Mouse (Mus musculus): Measurements from ENCODE around the gene Atf7ip.
"Not testable (repeated sequence)": the region's sequence is repeated elsewhere in the genome, so short reads cannot be mapped to it uniquely, and the experiment has no call there.

Gene Atf7ip

GRCm38 (mm10) chr6:136505867-136506266 lies at the start of gene Atf7ip:
Gene Atf7ip (plus strand): TSS chr6:136506167.
- DNase-seq, result not testable (repeated sequence)

GRCm38 (mm10) chr6:136456302-136456701 lies 49.7 kb upstream of the Atf7ip start:
- no peak for DNase-seq

GRCm38 (mm10) chr6:136459156-136459555 lies 46.8 kb upstream of the Atf7ip start:
- no peak for DNase-seq

- no peak for DNase-seq
Observed at GRCm38 (mm10) chr6:136463491-136463890, 42.5 kb upstream of the Atf7ip start.

GRCm38 (mm10) chr6:136464121-136464621 lies 41.8 kb upstream of the Atf7ip start:
- no peak for DNase-seq

- no peak for DNase-seq
Observed at GRCm38 (mm10) chr6:136465021-136465420, 40.9 kb upstream of the Atf7ip start.

GRCm38 (mm10) chr6:136465959-136466381 lies 40.0 kb upstream of the Atf7ip start:
- peak; percentile 61 for DNase-seq

GRCm38 (mm10) chr6:136466956-136467750 lies 38.8 kb upstream of the Atf7ip start:
- DNase-seq, result peak; percentile 80

GRCm38 (mm10) chr6:136467837-136468236 lies 38.1 kb upstream of the Atf7ip start:
- peak; percentile 26 for DNase-seq

GRCm38 (mm10) chr6:136468401-136468912 lies 37.5 kb upstream of the Atf7ip start:
- DNase-seq, result peak; percentile 94

GRCm38 (mm10) chr6:136468974-136469792 lies 36.8 kb upstream of the Atf7ip start:
- DNase-seq, result peak; percentile 53

GRCm38 (mm10) chr6:136469807-136470206 lies 36.2 kb upstream of the Atf7ip start:
- DNase-seq, result no peak

GRCm38 (mm10) chr6:136470321-136471230 lies 35.4 kb upstream of the Atf7ip start:
- peak; percentile 91 for DNase-seq

GRCm38 (mm10) chr6:136471601-136472000 lies 34.4 kb upstream of the Atf7ip start:
- DNase-seq, result no peak

- no peak for DNase-seq
Observed at GRCm38 (mm10) chr6:136472779-136473178, 33.2 kb upstream of the Atf7ip start.

GRCm38 (mm10) chr6:136473472-136474129 lies 32.4 kb upstream of the Atf7ip start:
- DNase-seq, result no peak

- DNase-seq, result no peak
Observed at GRCm38 (mm10) chr6:136475171-136475860, 30.7 kb upstream of the Atf7ip start.

GRCm38 (mm10) chr6:136477878-136478277 lies 28.1 kb upstream of the Atf7ip start:
- no peak for DNase-seq

- no peak for DNase-seq
Observed at GRCm38 (mm10) chr6:136483531-136483930, 22.4 kb upstream of the Atf7ip start.

GRCm38 (mm10) chr6:136484093-136484492 lies 21.9 kb upstream of the Atf7ip start:
- no peak for DNase-seq

- DNase-seq, result no peak
Observed at GRCm38 (mm10) chr6:136486166-136486565, 19.8 kb upstream of the Atf7ip start.

Measured in cerebellum, adult 9-11 months (tissue).